Mouse (Mus musculus) neutrophil, adult 5-6 weeks (primary cell): ENCODE results near the gene Il22. TPM values are rescaled to one million over a fixed set of nuclear protein-coding genes. Genes with fewer than 3 reads are reported as not detected.

ENCODE experiments used
- total RNA-seq: library from RNA; stranded (forward); fragments of 200-1000 nt; gene quantifications from 2 replicates; pipeline ENCODE4 v1.2.3, GENCODE M21; 2017

The Il22 gene
- total RNA-seq, 1 experiment from 2014 or later = not detected

Other genes with a start within 250 kb of the Il22 start
- 67.0 and 74.5 TPM in 2 replicates for gene Mdm1, start 63.1 kb upstream of the Il22 start, total RNA-seq
- 0.25 TPM in 1 of 2 replicates, not detected in the other for gene Gm32717, start 35.8 kb downstream of the Il22 start, total RNA-seq
- gene Gm32802, start 53.7 kb downstream of the Il22 start, total RNA-seq = 0.25 TPM in 1 of 2 replicates, not detected in the other
- gene Iltifb, start 90.1 kb downstream of the Il22 start, total RNA-seq = not detected in 2 replicates
- gene Gm9040, start 122.0 kb downstream of the Il22 start, total RNA-seq = not detected in 2 replicates
- not detected in 2 replicates for gene Gm9044, start 127.5 kb downstream of the Il22 start, total RNA-seq
- not detected in 2 replicates for gene Gm9045, start 132.9 kb downstream of the Il22 start, total RNA-seq
- gene Gm9046, start 138.3 kb downstream of the Il22 start, total RNA-seq = not detected in 2 replicates
- not detected in 2 replicates for gene Gm9048, start 143.7 kb downstream of the Il22 start, total RNA-seq
- gene Gm9049, start 149.2 kb downstream of the Il22 start, total RNA-seq = not detected in 2 replicates
- gene Ifng, start 236.1 kb downstream of the Il22 start, total RNA-seq = 0.49 and 0.58 TPM in 2 replicates